Mouse (Mus musculus) myocyte (in vitro differentiated cells): ENCODE data around the gene Sfxn1. TPM values are rescaled to one million over a fixed set of nuclear protein-coding genes. Genes with fewer than 3 reads are reported as not detected.
A peak's percentile ranks its signal among the peaks of the same experiment; 100 is the strongest.

Experiments used
- H3K27me3 ChIP-seq: one replicate; pipeline ENCODE4 v1.6.1; 2011; ENCODE audit not compliant: control insufficient read depth, insufficient read depth, insufficient read length
- H3K36me3 ChIP-seq: one replicate; pipeline ENCODE4 v1.6.1; 2011; ENCODE audit not compliant: control insufficient read depth, insufficient read depth
- H3K4me2 ChIP-seq: one replicate; pipeline ENCODE4 v1.6.1; 2011; ENCODE audit warnings: low read depth, control low read depth
- H3K4me3 ChIP-seq: one replicate; pipeline ENCODE4 v1.5.1; 2011; ENCODE audit warnings: mild to moderate bottlenecking, control low read depth, moderate library complexity
- H3K79me2 ChIP-seq: one replicate; pipeline ENCODE4 v1.6.1; 2011; ENCODE audit not compliant: control insufficient read depth, insufficient read depth
- H3ac ChIP-seq: one replicate; pipeline ENCODE4 v1.6.1; 2011; ENCODE audit not compliant: control insufficient read depth, insufficient read length
- CEBPB ChIP-seq: IDR thresholded peaks from 2 replicates; pipeline ENCODE4 v1.6.1; 2011; ENCODE audit warnings: mild to moderate bottlenecking, moderate library complexity; ENCODE audit not compliant: poor library complexity, insufficient read depth, severe bottlenecking
- E2F4 ChIP-seq: IDR thresholded peaks from one replicate; pipeline ENCODE4 v1.6.1; 2011; ENCODE audit warnings: mild to moderate bottlenecking, control low read depth, moderate library complexity; ENCODE audit not compliant: insufficient read depth
- MAX ChIP-seq: IDR thresholded peaks from one replicate; pipeline ENCODE4 v1.6.1; 2011; ENCODE audit warnings: low read depth, mild to moderate bottlenecking, control low read depth
- MYOD1 ChIP-seq, 3 experiments: IDR thresholded peaks; one replicate each; pipeline ENCODE4 v1.6.1; 2011; ENCODE audit warnings: control low read depth in 2 of 3, low read depth in 2 of 3, mild to moderate bottlenecking in 2 of 3, moderate library complexity in 1 of 3; ENCODE audit not compliant: insufficient read length in 2 of 3, control insufficient read depth in 1 of 3
- MYOG ChIP-seq, 3 experiments: IDR thresholded peaks; one replicate each; pipeline ENCODE4 v1.6.1; 2011; ENCODE audit warnings: control low read depth in 2 of 3, low read depth in 2 of 3, mild to moderate bottlenecking in 2 of 3; ENCODE audit not compliant: insufficient read length in 2 of 3, control insufficient read depth in 1 of 3, insufficient read depth in 1 of 3
- POLR2A ChIP-seq: IDR thresholded peaks from one replicate; pipeline ENCODE4 v1.6.1; 2011; ENCODE audit warnings: low read depth, mild to moderate bottlenecking, control low read depth, moderate library complexity; ENCODE audit not compliant: insufficient read length
- POLR2AphosphoS2 ChIP-seq: IDR thresholded peaks from one replicate; pipeline ENCODE4 v1.6.1; 2011; ENCODE audit warnings: low read depth, control low read depth; ENCODE audit not compliant: insufficient read length
- REST ChIP-seq: IDR thresholded peaks from one replicate; pipeline ENCODE4 v1.6.1; 2011; ENCODE audit warnings: mild to moderate bottlenecking, control low read depth, moderate library complexity; ENCODE audit not compliant: insufficient read depth, insufficient read length
- SRF ChIP-seq: IDR thresholded peaks from one replicate; pipeline ENCODE4 v1.6.1; 2011; ENCODE audit warnings: low read depth; ENCODE audit not compliant: control insufficient read depth, insufficient read length
- TCF12 ChIP-seq: IDR thresholded peaks from one replicate; pipeline ENCODE4 v1.6.1; 2011; ENCODE audit warnings: mild to moderate bottlenecking, control low read depth; ENCODE audit not compliant: poor library complexity, insufficient read depth, severe bottlenecking
- TCF3 ChIP-seq: IDR thresholded peaks from one replicate; pipeline ENCODE4 v1.6.1; 2011; ENCODE audit warnings: low read depth, control low read depth; ENCODE audit not compliant: insufficient read length
- USF1 ChIP-seq: IDR thresholded peaks from one replicate; pipeline ENCODE4 v1.6.1; 2011; ENCODE audit warnings: low read depth, mild to moderate bottlenecking, control low read depth, moderate library complexity
- polyA plus RNA-seq: library from polyadenylated mRNA; unstranded; fragments of >200 nt; fragmentation: generic; extraction: Trizol; gene quantifications from one replicate; pipeline ENCODE4 v1.2.1, GENCODE M21; 2012; ENCODE audit warnings: missing spikeins

Sfxn1 gene
- 10.9 TPM for polyA plus RNA-seq

- Histone ChIP-seq H3K4me2 (peak within 1 kb of the TSS; percentile 83), H3ac (peak within 1 kb of the TSS; percentile 13), H3K36me3 (no peaks in the 10 kb centered on the region), H3K79me2 (peaks cover 44% of the 10 kb centered on the region), H3K4me3 (peak within 1 kb of the TSS; percentile 82), H3K27me3 (no peaks in the 10 kb centered on the region)
- peak in 1 of 3 experiments; percentile 28 for TF ChIP-seq MYOD1 (IDR thresholded peaks at IDR 0.05; ENCODE audit: control insufficient read depth in 1 of 3, insufficient read length in 2 of 3, low read depth in 2 of 3)
- TF ChIP-seq POLR2AphosphoS2 = peak; percentile 21
- no peak for TF ChIP-seq USF1
- TF ChIP-seq E2F4 = no peak
- TF ChIP-seq TCF3 = no peak
- TF ChIP-seq POLR2A = peak; percentile 68
- peak in 1 of 3 experiments; percentile 16 for TF ChIP-seq MYOG (IDR thresholded peaks at IDR 0.05; ENCODE audit: control insufficient read depth in 1 of 3, insufficient read depth in 1 of 3, insufficient read length in 2 of 3, low read depth in 2 of 3)
Measured at GRCm38 (mm10) chr13:54071606-54072331, at the start of gene Sfxn1. Gene Sfxn1 (plus strand): TSS chr13:54071869.

- Histone ChIP-seq H3K36me3 (no peaks in the 10 kb centered on the region), H3K4me3 (no peak overlapping the region), H3K79me2 (no peaks in the 10 kb centered on the region), H3K27me3 (no peaks in the 10 kb centered on the region), H3ac (no peak overlapping the region), H3K4me2 (no peak overlapping the region)
- TF ChIP-seq SRF (no peak), CEBPB (no peak), POLR2A (no peak), MYOD1 (IDR thresholded peaks at IDR 0.05; ENCODE audit: control insufficient read depth in 1 of 3, insufficient read length in 2 of 3, low read depth in 2 of 3) (no peak), REST (no peak)
Measured at GRCm38 (mm10) chr13:54023311-54023710, 48.4 kb upstream of the Sfxn1 start.

- Histone ChIP-seq H3K27me3 (no peaks in the 10 kb centered on the region), H3K36me3 (no peaks in the 10 kb centered on the region), H3K4me2 (no peak overlapping the region), H3K4me3 (no peak overlapping the region), H3ac (no peak overlapping the region), H3K79me2 (no peaks in the 10 kb centered on the region)
- TF ChIP-seq TCF12 (no peak), REST (no peak)
Measured at GRCm38 (mm10) chr13:54027079-54027478, 44.6 kb upstream of the Sfxn1 start.

GRCm38 (mm10) chr13:54033653-54034052 lies 38.0 kb upstream of the Sfxn1 start:
- Histone ChIP-seq H3ac (no peak overlapping the region), H3K4me2 (no peak overlapping the region), H3K27me3 (no peaks in the 10 kb centered on the region), H3K36me3 (no peaks in the 10 kb centered on the region), H3K79me2 (no peaks in the 10 kb centered on the region), H3K4me3 (no peak overlapping the region)
- no peak for TF ChIP-seq MYOG (IDR thresholded peaks at IDR 0.05; ENCODE audit: control insufficient read depth in 1 of 3, insufficient read depth in 1 of 3, insufficient read length in 2 of 3, low read depth in 2 of 3)
- TF ChIP-seq TCF12 = no peak
- TF ChIP-seq USF1 = no peak
- TF ChIP-seq CEBPB = no peak
- no peak for TF ChIP-seq REST
- TF ChIP-seq SRF = no peak
- TF ChIP-seq POLR2A = no peak
- no peak for TF ChIP-seq MAX
- TF ChIP-seq E2F4 = no peak

GRCm38 (mm10) chr13:54035541-54035940 lies 36.1 kb upstream of the Sfxn1 start:
- H3K4me2 ChIP-seq = no peak overlapping the region
- TF ChIP-seq MAX (no peak), SRF (no peak), MYOD1 (IDR thresholded peaks at IDR 0.05; ENCODE audit: control insufficient read depth in 1 of 3, insufficient read length in 2 of 3, low read depth in 2 of 3) (no peak)
- H3K4me3 ChIP-seq = no peak overlapping the region
- no peaks in the 10 kb centered on the region for H3K79me2 ChIP-seq
- no peaks in the 10 kb centered on the region for H3K27me3 ChIP-seq
- H3ac ChIP-seq = no peak overlapping the region
- H3K36me3 ChIP-seq = no peaks in the 10 kb centered on the region

- Histone ChIP-seq H3K27me3 (no peaks in the 10 kb centered on the region), H3ac (no peak overlapping the region), H3K79me2 (no peaks in the 10 kb centered on the region), H3K36me3 (no peaks in the 10 kb centered on the region), H3K4me2 (no peak overlapping the region), H3K4me3 (no peak overlapping the region)
- TF ChIP-seq TCF3 (no peak), SRF (no peak), MYOD1 (IDR thresholded peaks at IDR 0.05; ENCODE audit: control insufficient read depth in 1 of 3, insufficient read length in 2 of 3, low read depth in 2 of 3) (no peak), E2F4 (no peak)
Measured at GRCm38 (mm10) chr13:54037936-54038335, 33.7 kb upstream of the Sfxn1 start.
